Mouse (Mus musculus) G1E-ER4 (cell line): ENCODE data around the gene Erc2. TPM values are rescaled to one million over a fixed set of nuclear protein-coding genes. Genes with fewer than 3 reads are reported as not detected.

Source experiments
- GATA1 ChIP-seq: IDR thresholded peaks from one replicate; pipeline ENCODE4 v1.8.0; 2012; ENCODE audit warnings: low read length, inconsistent platforms
- polyA plus RNA-seq: library from polyadenylated mRNA; stranded (reverse); fragments of >175 nt; gene quantifications from 2 replicates; pipeline ENCODE4 v1.2.3, GENCODE M21; 2012

The Erc2 gene
- polyA plus RNA-seq, 1 experiment, result not detected

GRCm38 (mm10) chr14:28323727-28324126, 701.5 kb downstream of the Erc2 start:
- TF ChIP-seq GATA1, result no peak

GRCm38 (mm10) chr14:28326456-28326855, 704.2 kb downstream of the Erc2 start:
- TF ChIP-seq GATA1, result no peak

DNA sequence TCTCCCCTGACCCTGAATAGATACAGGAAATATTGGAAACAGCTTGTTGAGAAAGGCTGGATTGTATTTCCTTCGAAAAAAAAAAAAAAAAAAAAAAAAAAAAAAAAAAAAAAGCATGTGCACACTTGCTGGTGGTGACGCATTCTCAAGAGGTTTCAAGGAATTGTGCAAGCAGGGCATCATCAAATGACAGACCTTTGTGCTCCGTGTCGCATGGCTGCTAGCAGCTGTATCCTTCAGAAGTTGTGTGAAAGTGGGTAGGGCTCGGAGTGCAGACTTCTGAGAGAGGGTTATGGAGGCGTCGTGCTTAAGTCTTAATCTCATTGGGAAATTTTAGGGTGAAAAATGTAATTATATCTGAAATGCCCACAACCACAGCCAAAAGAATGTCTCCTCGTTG, 706.3 kb downstream of the Erc2 start:
- no peak for TF ChIP-seq GATA1

DNA sequence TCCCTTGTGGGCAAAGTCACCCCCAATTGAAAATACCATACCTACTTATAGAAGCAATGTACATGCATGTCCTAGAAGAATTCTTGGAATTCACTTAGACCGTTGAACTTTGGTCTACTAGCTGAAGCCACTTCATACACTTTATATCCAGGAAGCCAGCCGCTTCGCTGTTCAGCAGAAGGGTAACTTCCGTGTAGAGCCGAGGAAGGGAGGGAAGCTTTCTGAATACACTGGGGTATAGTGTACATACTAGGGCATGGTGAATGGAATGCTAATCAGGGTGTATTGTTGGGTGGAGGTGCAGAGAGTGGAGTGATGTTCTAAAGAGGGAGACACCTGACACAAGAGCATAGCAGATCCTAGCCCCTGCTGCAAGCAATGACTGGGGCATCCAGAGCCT, 708.9 kb downstream of the Erc2 start:
- no peak for TF ChIP-seq GATA1

DNA sequence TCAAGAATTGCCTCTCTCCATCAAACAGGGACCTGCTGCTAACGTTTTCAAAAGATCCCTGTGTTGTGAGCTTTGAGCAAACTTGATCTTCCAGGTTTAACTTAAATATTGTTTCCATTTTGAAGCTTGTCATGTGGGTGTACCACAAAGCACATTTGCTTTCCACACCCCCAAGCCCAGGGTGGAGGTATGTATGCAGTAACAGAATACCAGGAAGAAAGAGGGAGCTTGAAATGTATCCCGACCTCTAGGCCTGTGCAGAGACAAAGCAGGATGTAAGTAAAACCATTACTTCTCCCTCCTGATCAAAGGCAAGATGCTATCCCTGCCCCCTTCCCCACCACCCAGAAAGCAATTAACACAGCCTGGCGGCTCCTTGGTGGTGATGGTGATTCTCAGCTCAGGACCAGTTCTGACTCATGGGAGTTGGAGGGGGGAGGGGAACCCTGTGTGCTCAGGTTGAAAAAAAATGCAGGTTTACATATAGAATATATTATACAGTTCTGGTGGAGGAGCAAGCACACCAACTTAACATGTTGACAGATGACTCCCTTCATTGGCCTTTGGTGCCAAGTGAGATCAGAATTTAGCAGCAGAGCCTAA, 710.2 kb downstream of the Erc2 start:
- no peak for TF ChIP-seq GATA1

GRCm38 (mm10) chr14:28339146-28339545, 716.9 kb downstream of the Erc2 start:
- TF ChIP-seq GATA1, result no peak

- TF ChIP-seq GATA1, result no peak
Observed at GRCm38 (mm10) chr14:28349129-28349528, 726.9 kb downstream of the Erc2 start.

DNA sequence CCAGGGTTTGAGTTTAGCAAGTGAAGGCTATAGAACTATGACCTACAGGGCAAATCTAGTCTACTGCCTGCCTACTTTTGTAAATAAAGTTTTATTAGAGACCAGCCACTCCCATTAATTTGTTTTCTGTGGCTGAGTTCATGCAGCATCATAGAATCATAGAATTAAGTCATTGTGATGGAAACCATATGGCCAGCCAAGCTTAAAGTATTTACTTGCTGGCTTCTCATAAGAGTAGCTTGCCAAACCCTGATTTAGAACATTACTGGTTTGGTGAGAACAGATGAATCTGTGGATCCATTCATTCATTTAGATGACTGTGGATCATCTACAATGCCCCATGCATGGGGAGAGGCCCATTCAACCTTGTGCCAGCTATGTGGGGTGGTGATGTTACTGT, 733.8 kb downstream of the Erc2 start:
- TF ChIP-seq GATA1, result no peak

DNA sequence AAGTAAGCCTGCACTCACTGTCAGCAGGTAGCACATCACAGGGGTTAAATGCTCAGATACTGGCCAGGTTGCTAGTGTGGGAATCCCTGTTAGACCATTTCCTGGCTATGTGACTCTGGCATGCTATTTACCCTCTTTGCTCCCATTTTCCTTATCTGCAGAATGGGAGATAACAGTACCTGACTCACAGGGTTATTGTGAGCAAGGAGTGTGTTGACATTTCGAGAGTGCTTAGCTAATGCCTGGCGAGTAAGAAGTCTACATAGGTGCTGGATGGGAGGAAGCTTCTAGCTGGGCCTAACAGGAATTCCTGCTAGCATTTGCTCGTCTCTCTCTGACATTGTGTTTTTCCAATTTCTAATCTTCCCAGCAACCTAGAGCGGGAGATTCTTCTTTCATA, 737.3 kb downstream of the Erc2 start:
- TF ChIP-seq GATA1, result no peak

GRCm38 (mm10) chr14:28359983-28360382, 737.8 kb downstream of the Erc2 start:
- no peak for TF ChIP-seq GATA1

GRCm38 (mm10) chr14:28362336-28362735, 740.1 kb downstream of the Erc2 start:
- TF ChIP-seq GATA1, result no peak

- TF ChIP-seq GATA1, result no peak
Observed at GRCm38 (mm10) chr14:28370713-28371112, 748.5 kb downstream of the Erc2 start.

GRCm38 (mm10) chr14:28371651-28372050, 749.4 kb downstream of the Erc2 start:
- no peak for TF ChIP-seq GATA1

- no peak for TF ChIP-seq GATA1
Observed at GRCm38 (mm10) chr14:28375642-28376091, 753.4 kb downstream of the Erc2 start.

GRCm38 (mm10) chr14:28376208-28376805, 754.1 kb downstream of the Erc2 start:
- TF ChIP-seq GATA1, result no peak

DNA sequence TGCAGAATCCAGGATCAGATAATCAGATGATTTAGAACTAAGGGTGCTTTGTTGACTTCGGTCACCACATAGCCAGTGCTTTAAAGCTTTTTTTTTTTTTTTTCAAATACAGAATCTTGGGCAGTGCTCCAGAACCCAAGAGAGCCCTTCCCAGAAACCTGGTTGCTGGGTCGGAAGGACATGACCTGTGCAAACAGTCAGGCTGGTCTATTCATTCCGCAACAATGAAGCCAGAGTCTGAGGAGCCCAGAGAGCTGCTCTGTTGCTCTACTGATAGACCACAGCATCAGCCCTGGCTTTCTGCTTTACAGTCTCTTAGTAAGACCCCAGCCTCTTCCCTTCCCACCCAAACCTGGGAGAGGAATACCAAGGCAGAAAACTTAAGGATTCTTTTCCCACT, 755.3 kb downstream of the Erc2 start:
- TF ChIP-seq GATA1, result no peak

DNA sequence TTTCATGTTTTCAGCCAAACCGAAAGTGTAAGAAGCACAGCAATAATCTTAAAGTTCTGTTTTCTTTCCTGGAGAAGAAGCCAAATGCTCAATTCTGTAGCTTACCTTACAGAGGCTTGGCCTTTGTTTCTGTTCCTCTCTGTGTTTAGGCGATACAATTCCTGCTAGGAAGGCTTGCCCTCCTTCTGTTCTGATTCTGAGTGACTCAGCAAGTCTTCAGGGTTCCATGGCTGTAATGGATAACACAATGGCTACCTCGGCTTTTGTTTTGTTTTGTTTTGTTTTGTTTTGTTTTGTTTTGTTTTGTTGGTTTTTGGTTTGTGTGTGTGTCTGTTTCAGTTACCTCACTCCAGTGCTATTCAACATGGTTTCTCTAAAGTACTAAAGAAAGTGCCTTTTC, 757.9 kb downstream of the Erc2 start:
- no peak for TF ChIP-seq GATA1
